Comparison of ENCODE assay signal across 7 mouse cellular contexts in genomic region chr19:46809031-46809430, GRCm38 (mm10).
"Had no signal": no experiment of that assay in that cellular context is flagged by ENCODE, and none has a peak within 500 bp of the region (broad histone marks: within the 10 kb centered on the region; RNA-seq: fewer than 3 reads in every experiment).

No protein-coding gene starts in this region.

- DNase-seq: lung, adult 2 months; lung, postnatal 14 days; lung, postnatal 36 days; right cerebral cortex, postnatal 14 days; thymus, adult 2 months; thymus, postnatal 25 days; thymus, postnatal 4 days had no signal
